Mouse (Mus musculus): Measurements from ENCODE around the gene Aldh18a1.
"Not testable (repeated sequence)": the region's sequence is repeated elsewhere in the genome, so short reads cannot be mapped to it uniquely, and the experiment has no call there.

- TF ChIP-seq RCOR1 (conservative IDR thresholded peaks at IDR 0.05; ENCODE audit: low read depth, low read length); ELF1 (IDR thresholded peaks at IDR 0.05; ENCODE audit: low read depth, low read length); CTCF (conservative IDR thresholded peaks at IDR 0.05 in 1 of 2, IDR thresholded peaks at IDR 0.05 in 1 of 2; ENCODE audit: low read depth in 2 of 2, low read length in 2 of 2); SMC3 (IDR thresholded peaks at IDR 0.05; ENCODE audit: low read depth, low read length); POLR2A (IDR thresholded peaks at IDR 0.05; ENCODE audit: low read depth, low read length); UBTF (IDR thresholded peaks at IDR 0.05; ENCODE audit: low read depth, low read length); HCFC1 (IDR thresholded peaks at IDR 0.05; ENCODE audit: low read depth, low read length); MAX (IDR thresholded peaks at IDR 0.05; ENCODE audit: low read length); NRF1 (IDR thresholded peaks at IDR 0.05; ENCODE audit: low read depth, low read length); E2F4 (IDR thresholded peaks at IDR 0.05; ENCODE audit: insufficient replicate concordance, low read depth, low read length): not testable (repeated sequence)
These were observed 12.6 kb upstream of the Aldh18a1 start for GRCm38 (mm10) chr19:40600846-40601245.

Measured in CH12.LX (cell line).